ENCODE assay signal across 9 mouse cellular contexts in the genomic region with DNA sequence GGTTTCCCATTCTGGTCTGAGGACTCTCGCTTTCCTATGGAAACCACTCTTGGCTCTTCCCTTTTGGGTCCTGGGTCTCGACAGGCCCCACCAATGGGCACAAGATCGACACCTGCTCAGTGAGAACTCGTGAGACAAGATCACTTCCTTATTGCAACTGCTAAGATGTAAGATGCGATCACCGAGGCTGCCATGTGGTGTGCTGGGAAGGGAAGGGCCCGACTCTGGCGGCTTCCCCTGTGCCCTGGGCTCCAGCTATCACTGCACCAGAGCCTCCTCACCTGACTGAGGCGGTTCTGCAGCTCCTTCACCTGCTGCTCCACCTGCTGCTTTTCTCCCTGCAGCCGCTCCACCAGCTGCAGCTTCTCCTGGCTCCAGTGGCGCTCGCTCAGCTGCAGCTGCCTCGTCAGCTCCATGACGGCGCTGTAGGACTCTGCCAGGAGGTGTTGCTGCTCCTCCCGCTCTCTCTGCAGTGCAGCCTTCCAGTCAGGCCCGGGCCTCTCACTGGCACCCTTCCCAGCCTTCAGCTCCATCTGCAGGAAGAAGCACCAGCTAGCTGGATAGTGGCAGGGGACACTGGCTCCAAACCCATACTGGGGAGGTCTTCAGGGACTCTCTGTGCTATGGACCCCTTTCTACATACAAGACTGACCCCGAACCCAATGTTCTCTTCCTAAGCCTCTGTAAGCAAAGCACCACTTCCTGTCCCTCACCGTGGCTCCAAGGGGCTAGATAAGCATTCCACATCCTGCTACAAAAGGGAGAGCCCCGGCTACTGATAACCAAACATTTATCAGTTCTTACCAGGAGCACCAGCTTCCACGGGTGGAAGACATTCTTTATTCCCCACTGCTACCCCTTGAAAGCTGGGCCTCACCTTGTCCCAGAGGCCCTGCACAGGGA. TPM values are rescaled to one million over a fixed set of nuclear protein-coding genes. Genes with fewer than 3 reads are reported as not detected.
DNase-seq lines count a peak whose midpoint lies in the region; ATAC-seq and TF ChIP-seq lines count a peak whose summit lies in the region.
"Had no signal": no experiment of that assay in that cellular context is flagged by ENCODE, and none has a peak within 500 bp of the region (broad histone marks: within the 10 kb centered on the region; RNA-seq: fewer than 3 reads in every experiment).

No protein-coding gene starts in this region.

- H3K9me3 ChIP-seq in heart, embryonic 13.5 days: peaks cover 9% of the 10 kb centered on the region; the same call in 1 of the 2 replicates
- H3K9me3 ChIP-seq in liver, embryonic 12.5 days (replicated peaks): peaks cover 9% of the 10 kb centered on the region

- H3K27me3 ChIP-seq in heart, embryonic 13.5 days (replicated peaks): no peaks in the 10 kb centered on the region
- H3K27me3 ChIP-seq in liver, embryonic 12.5 days (replicated peaks): no peaks in the 10 kb centered on the region
- H3K27me3 ChIP-seq in kidney, adult 2 months (replicated peaks; ENCODE audit: control insufficient read depth, insufficient read depth, low read length): no peaks in the 10 kb centered on the region

- TF ChIP-seq POLR2A in kidney, adult 2 months (IDR thresholded peaks at IDR 0.05; ENCODE audit: low read depth, low read length): no peak

- peak overlapping the region; percentile 42 for H3K4me2 ChIP-seq in heart, embryonic 13.5 days
- H3K4me2 ChIP-seq in liver, embryonic 12.5 days: peak overlapping the region; percentile 87

- peak; percentile 95 for DNase-seq in heart, adult 11 months
- no peak for DNase-seq in heart, adult 8-10 months (ENCODE audit: low spot score)
- peak; percentile 86 for DNase-seq in cerebellum, adult 11-12 months
- DNase-seq in retina, embryonic 14.5 days (ENCODE audit: low spot score): no peak
- DNase-seq in kidney, adult 2 months: no peak
- DNase-seq in T-cell, adult 2 months (ENCODE audit: low spot score): no peak

- H3K4me1 ChIP-seq in heart, embryonic 13.5 days: peaks cover 20% of the 10 kb centered on the region
- peaks cover 57% of the 10 kb centered on the region for H3K4me1 ChIP-seq in liver, embryonic 12.5 days
- H3K4me1 ChIP-seq in kidney, adult 2 months (ENCODE audit: control insufficient read depth, insufficient read depth, low read length): no peaks in the 10 kb centered on the region

- whole genome bisulfite sequencing in heart, embryonic 13.5 days: 63% methylated on average over 21 of the region's 21 CpGs
- WGBS in liver, embryonic 12.5 days (ENCODE audit: insufficient replicate concordance): 21% methylated on average over 21 of the region's 21 CpGs
- 86% methylated on average over 21 of the region's 21 CpGs for WGBS in kidney, adult 2 months

- H3K4me3 ChIP-seq in heart, embryonic 13.5 days: no peak overlapping the region
- peak overlapping the region; percentile 62 for H3K4me3 ChIP-seq in liver, embryonic 12.5 days
- H3K4me3 ChIP-seq in kidney, adult 2 months (ENCODE audit: insufficient read depth, low read depth, low read length): no peak overlapping the region

- H3K9ac ChIP-seq in heart, embryonic 13.5 days: 0 out of 2 replicates have a peak overlapping the region, but pooled peaks have one; percentile 40
- H3K9ac ChIP-seq in liver, embryonic 12.5 days: peak overlapping the region; percentile 75

- peak overlapping the region; percentile 70 for H3K27ac ChIP-seq in heart, embryonic 13.5 days (replicated peaks)
- peak overlapping the region; percentile 94 for H3K27ac ChIP-seq in liver, embryonic 12.5 days
- H3K27ac ChIP-seq in kidney, adult 2 months (ENCODE audit: insufficient read depth, low read depth, low read length): no peak overlapping the region

- H3K36me3 ChIP-seq in heart, embryonic 13.5 days: peaks cover 96% of the 10 kb centered on the region
- H3K36me3 ChIP-seq in liver, embryonic 12.5 days: peaks cover 86% of the 10 kb centered on the region
- no peaks in the 10 kb centered on the region; the same call in none of the 2 replicates for H3K36me3 ChIP-seq in kidney, adult 2 months (ENCODE audit: control insufficient read depth, insufficient read depth, low read length)

- TF ChIP-seq CTCF in kidney, adult 2 months (conservative IDR thresholded peaks at IDR 0.05; ENCODE audit: insufficient read depth, insufficient read length, low read depth, low read length): no peak

- peak; percentile 23; the same call in 1 of the 2 replicates for ATAC-seq in heart, embryonic 13.5 days (ENCODE audit: extremely low read depth, insufficient number of reproducible peaks, low FRiP score, low TSS enrichment)
- ATAC-seq in liver, embryonic 12.5 days: peak; percentile 88

RNA-seq across cellular contexts. Expression of gene Dsn1, which starts 20.4 kb away (rescaled TPM):
- 1 to 10 TPM; 1.1 to 2.2 (median 1.6) TPM for total RNA-seq in heart, adult 8-10 months (2022)
- 30.2 and 33.6 TPM in 2 replicates for polyA plus RNA-seq in heart, embryonic 13.5 days (2015; fragmentation: Nextera tagmentation; extraction: Ambion mirVana)
- 38.7 TPM in 2 replicates for polyA plus RNA-seq in liver, embryonic 12.5 days (2016; fragmentation: Nextera tagmentation; extraction: Ambion mirVana)
- 2.0 and 2.4 TPM in 2 replicates for polyA plus RNA-seq in kidney, adult 2 months (2012; rRNA removed)

RNA-seq across cellular contexts. Expression of gene Ndrg3, which starts 35.5 kb away (rescaled TPM):
- 10 to 100 TPM; 21.7 to 24.5 (median 22.1) TPM for total RNA-seq in heart, adult 8-10 months (2022)
- polyA plus RNA-seq in heart, embryonic 13.5 days (2015; fragmentation: Nextera tagmentation; extraction: Ambion mirVana): 28.6 and 30.4 TPM in 2 replicates
- polyA plus RNA-seq in liver, embryonic 12.5 days (2016; fragmentation: Nextera tagmentation; extraction: Ambion mirVana): 55.4 and 56.4 TPM in 2 replicates
- polyA plus RNA-seq in kidney, adult 2 months (2012; rRNA removed): 97.8 and 102 TPM in 2 replicates

RNA-seq across cellular contexts. Expression of gene Soga1, which starts 51.7 kb away (rescaled TPM):
- 10 to 100 TPM in 1 of 4 experiments, 1 to 10 TPM in 3; 8.7 to 11.1 (median 8.9) TPM for total RNA-seq in heart, adult 8-10 months (2022)
- 2.6 TPM in 2 replicates for polyA plus RNA-seq in heart, embryonic 13.5 days (2015; fragmentation: Nextera tagmentation; extraction: Ambion mirVana)
- polyA plus RNA-seq in liver, embryonic 12.5 days (2016; fragmentation: Nextera tagmentation; extraction: Ambion mirVana): 3.4 TPM in 2 replicates
- 5.3 and 5.4 TPM in 2 replicates for polyA plus RNA-seq in kidney, adult 2 months (2012; rRNA removed)

RNA-seq across cellular contexts. Expression of gene Tldc2, which starts 59.5 kb away (rescaled TPM):
- total RNA-seq in heart, adult 8-10 months (2022): not detected
- polyA plus RNA-seq in heart, embryonic 13.5 days (2015; fragmentation: Nextera tagmentation; extraction: Ambion mirVana): not detected in 2 replicates
- polyA plus RNA-seq in liver, embryonic 12.5 days (2016; fragmentation: Nextera tagmentation; extraction: Ambion mirVana): 0.29 TPM in 1 of 2 replicates, not detected in the other
- 11.3 and 12.2 TPM in 2 replicates for polyA plus RNA-seq in kidney, adult 2 months (2012; rRNA removed)
- polyA plus RNA-seq: limb, embryonic 14.5 days had no signal

Comparison
In these comparisons a context has a peak if more than half of its experiments do, and no peak if none do; other contexts are left out.
1. DNase-seq: peak in heart, adult 11 months (single experiment) and cerebellum, adult 11-12 months (single experiment); none in heart, adult 8-10 months (single experiment), retina, embryonic 14.5 days (single experiment), kidney, adult 2 months (single experiment) and T-cell, adult 2 months (single experiment).